Mouse (Mus musculus) testis, adult 2 months (tissue): Measurements from ENCODE around the gene Pde4dip. TPM values are rescaled to one million over a fixed set of nuclear protein-coding genes. Genes with fewer than 3 reads are reported as not detected.
A peak's percentile ranks its signal among the peaks of the same experiment; 100 is the strongest.

Experiments
- H3K27ac ChIP-seq: fragments of 200-500 bp; 2 replicates; pipeline ENCODE4 v1.5.1; 2012; ENCODE audit warnings: low read depth, low read length; ENCODE audit not compliant: control insufficient read depth, insufficient read depth
- H3K27me3 ChIP-seq: fragments of 200-500 bp; 2 replicates; pipeline ENCODE4 v1.6.1; 2012; ENCODE audit warnings: mild to moderate bottlenecking, low read length, moderate library complexity; ENCODE audit not compliant: control insufficient read depth, insufficient read depth
- H3K36me3 ChIP-seq: fragments of 200-500 bp; 2 replicates; pipeline ENCODE4 v1.6.1; 2012; ENCODE audit warnings: mild to moderate bottlenecking, low read length; ENCODE audit not compliant: control insufficient read depth, insufficient read depth
- H3K4me1 ChIP-seq: fragments of 200-500 bp; 2 replicates; pipeline ENCODE4 v1.6.1; 2012; ENCODE audit warnings: low read length; ENCODE audit not compliant: control insufficient read depth, insufficient read depth
- H3K4me3 ChIP-seq: fragments of 200-500 bp; 2 replicates; pipeline ENCODE4 v1.5.1; 2012; ENCODE audit warnings: low read depth, mild to moderate bottlenecking, low read length, moderate library complexity, mixed read lengths; ENCODE audit not compliant: control insufficient read depth
- CTCF ChIP-seq: fragments of 200-500 bp; IDR thresholded peaks from 2 replicates; pipeline ENCODE4 v1.5.1; 2012; ENCODE audit warnings: low read depth, mild to moderate bottlenecking, inconsistent platforms, low read length, moderate library complexity; ENCODE audit not compliant: control insufficient read depth, insufficient read depth, insufficient replicate concordance
- POLR2A ChIP-seq: fragments of 200-500 bp; IDR thresholded peaks from 2 replicates; pipeline ENCODE4 v1.6.1; 2012; ENCODE audit warnings: low read depth, mild to moderate bottlenecking, inconsistent platforms, low read length, moderate library complexity; ENCODE audit not compliant: control insufficient read depth
- polyA plus RNA-seq: library from polyadenylated mRNA; depleted of rRNA; stranded (reverse); fragments of >200 nt; gene quantifications from 2 replicates; pipeline ENCODE4 v1.2.3, GENCODE M21; 2012

The Pde4dip gene
- polyA plus RNA-seq, 1 experiment, result 142 TPM

DNA sequence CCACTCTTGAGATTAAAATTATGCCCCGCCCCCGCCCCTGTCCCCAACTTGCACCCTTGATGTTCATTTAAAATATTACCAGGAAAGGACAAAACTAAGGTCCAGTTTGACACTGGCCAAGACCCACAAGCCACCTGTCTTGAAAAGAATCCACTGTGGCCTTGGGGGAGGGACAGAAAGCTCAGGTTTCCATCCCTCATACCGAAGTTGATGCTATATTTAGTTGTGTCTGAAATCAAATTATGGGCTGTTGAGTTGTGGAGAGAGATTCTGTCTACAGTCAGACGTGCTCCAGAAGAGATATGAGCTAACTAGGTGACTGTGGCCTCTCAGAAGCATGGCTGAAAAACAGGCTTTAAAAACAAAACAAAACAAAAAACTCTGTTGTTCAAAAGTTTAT is 18.8 kb downstream of the Pde4dip start:
- TF ChIP-seq CTCF, result no peak
- TF ChIP-seq POLR2A, result no peak
- H3K4me3 ChIP-seq, result no peak overlapping the region
- no peaks in the 10 kb centered on the region for H3K36me3 ChIP-seq
- no peaks in the 10 kb centered on the region for H3K27me3 ChIP-seq
- H3K27ac ChIP-seq, result no peak overlapping the region
- H3K4me1 ChIP-seq, result peaks cover 3% of the 10 kb centered on the region

DNA sequence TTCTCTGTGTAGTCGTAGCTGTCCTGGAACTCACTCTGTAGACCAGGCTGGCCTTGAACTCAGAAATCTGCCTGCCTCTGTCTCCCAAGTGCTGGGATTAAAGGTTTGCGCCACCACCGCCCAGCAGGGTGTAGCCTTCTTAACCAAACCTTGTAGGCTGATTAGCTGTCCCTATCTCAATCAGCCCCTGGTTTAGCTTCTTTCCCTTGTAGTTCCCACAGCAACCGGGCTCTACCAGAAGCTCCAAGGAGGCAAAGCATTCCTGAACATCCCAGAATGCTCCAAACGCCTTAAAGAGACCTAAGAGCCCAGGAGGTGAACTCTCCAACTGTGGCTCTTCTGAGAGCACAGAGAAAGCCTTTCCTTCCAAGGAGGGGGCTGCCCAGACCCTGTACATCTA is 19.8 kb downstream of the Pde4dip start:
- TF ChIP-seq POLR2A, result no peak
- no peak for TF ChIP-seq CTCF
- Histone ChIP-seq H3K4me1 (peaks cover 3% of the 10 kb centered on the region), H3K27me3 (no peaks in the 10 kb centered on the region), H3K36me3 (no peaks in the 10 kb centered on the region), H3K27ac (no peak overlapping the region), H3K4me3 (no peak overlapping the region)

GRCm38 (mm10) chr3:97868024-97868689 is 20.4 kb downstream of the Pde4dip start:
- Histone ChIP-seq H3K4me1 (peaks cover 3% of the 10 kb centered on the region), H3K27me3 (no peaks in the 10 kb centered on the region), H3K27ac (no peak overlapping the region), H3K4me3 (peak overlapping the region; percentile 40), H3K36me3 (no peaks in the 10 kb centered on the region)
- no peak for TF ChIP-seq POLR2A
- no peak for TF ChIP-seq CTCF

DNA sequence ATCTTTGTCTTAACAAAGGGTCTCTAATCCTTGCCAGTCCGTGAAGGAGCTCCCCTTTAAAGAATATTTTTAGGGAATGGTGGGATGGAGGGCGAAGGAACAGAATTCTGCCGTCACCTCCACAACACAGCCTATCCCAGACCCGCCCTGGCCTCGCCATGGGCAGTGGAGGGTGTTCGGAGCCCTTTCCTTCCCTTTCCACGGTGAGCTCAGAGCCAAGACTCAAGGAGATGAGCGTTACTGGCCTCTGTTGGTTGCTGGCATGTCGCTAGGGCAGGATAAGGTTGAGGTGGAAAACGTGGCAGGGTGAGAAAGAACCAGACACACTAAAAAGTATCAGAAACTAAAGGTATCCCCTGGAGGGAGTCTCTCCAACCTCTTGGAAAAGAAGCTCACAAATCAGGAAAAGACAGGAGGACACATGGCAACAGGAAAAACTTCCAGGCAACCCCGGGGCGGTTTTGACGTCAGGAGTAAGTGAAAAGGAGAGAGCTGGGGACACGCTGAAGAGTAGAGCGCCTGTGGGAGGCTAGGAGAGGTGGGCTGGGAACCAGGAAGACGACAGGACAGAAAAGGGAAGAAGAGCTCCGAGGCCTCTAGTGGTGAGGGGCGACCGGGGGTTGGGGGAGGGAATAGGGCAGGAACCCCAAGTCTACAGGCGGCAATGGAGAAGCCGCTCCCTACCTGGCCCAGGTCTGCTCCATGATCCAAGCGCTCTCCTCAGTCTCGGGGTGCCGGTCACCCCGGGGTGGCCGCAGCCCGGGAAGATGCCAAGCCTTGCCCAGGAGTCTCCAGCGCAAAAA is 21.1 kb downstream of the Pde4dip start:
- H3K27me3 ChIP-seq, result no peaks in the 10 kb centered on the region
- H3K36me3 ChIP-seq, result no peaks in the 10 kb centered on the region
- TF ChIP-seq CTCF (no peak), POLR2A (no peak)
- H3K4me1 ChIP-seq, result peaks cover 3% of the 10 kb centered on the region
- peak overlapping the region; percentile 40 for H3K4me3 ChIP-seq
- H3K27ac ChIP-seq, result no peak overlapping the region

GRCm38 (mm10) chr3:97866696-97867095 is 21.8 kb downstream of the Pde4dip start:
- Histone ChIP-seq H3K27ac (no peak overlapping the region), H3K27me3 (no peaks in the 10 kb centered on the region), H3K36me3 (no peaks in the 10 kb centered on the region), H3K4me3 (no peak overlapping the region), H3K4me1 (peaks cover 3% of the 10 kb centered on the region)
- TF ChIP-seq POLR2A (no peak), CTCF (no peak)

- H3K27ac ChIP-seq, result no peak overlapping the region
- no peaks in the 10 kb centered on the region for H3K4me1 ChIP-seq
- no peaks in the 10 kb centered on the region for H3K36me3 ChIP-seq
- TF ChIP-seq POLR2A (no peak), CTCF (no peak)
- no peaks in the 10 kb centered on the region for H3K27me3 ChIP-seq
- H3K4me3 ChIP-seq, result no peak overlapping the region
Measured at GRCm38 (mm10) chr3:97860820-97861451, 27.6 kb downstream of the Pde4dip start.

GRCm38 (mm10) chr3:97859400-97859799 is 29.1 kb downstream of the Pde4dip start:
- TF ChIP-seq POLR2A (no peak), CTCF (no peak)
- Histone ChIP-seq H3K27ac (no peak overlapping the region), H3K4me1 (no peaks in the 10 kb centered on the region), H3K27me3 (no peaks in the 10 kb centered on the region), H3K36me3 (no peaks in the 10 kb centered on the region), H3K4me3 (no peak overlapping the region)
